Mouse (Mus musculus): ENCODE results near the gene Kctd10.

Gene Kctd10

DNA sequence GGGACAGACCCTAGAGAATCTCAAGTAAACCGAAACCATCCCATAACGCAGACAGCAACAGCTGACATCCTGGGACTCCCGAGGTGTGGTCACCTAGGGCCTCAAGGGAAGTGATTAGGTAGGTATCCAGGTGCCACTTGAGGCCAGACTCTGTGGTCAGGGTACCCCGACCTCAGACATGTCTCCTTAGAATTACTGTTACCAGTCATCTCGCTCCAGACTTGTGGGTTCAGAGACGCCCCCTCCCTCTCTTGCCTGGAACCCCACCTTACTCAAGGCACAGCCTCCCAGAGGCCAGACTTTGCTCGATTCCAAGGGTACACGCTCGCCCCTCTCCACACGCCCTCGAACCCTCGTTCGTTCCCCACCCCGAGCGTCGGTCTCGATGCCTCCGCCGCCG is 545 bp downstream of the Kctd10 start:
- no peak for DNase-seq (ENCODE audit: low spot score in 2 of 2)

DNA sequence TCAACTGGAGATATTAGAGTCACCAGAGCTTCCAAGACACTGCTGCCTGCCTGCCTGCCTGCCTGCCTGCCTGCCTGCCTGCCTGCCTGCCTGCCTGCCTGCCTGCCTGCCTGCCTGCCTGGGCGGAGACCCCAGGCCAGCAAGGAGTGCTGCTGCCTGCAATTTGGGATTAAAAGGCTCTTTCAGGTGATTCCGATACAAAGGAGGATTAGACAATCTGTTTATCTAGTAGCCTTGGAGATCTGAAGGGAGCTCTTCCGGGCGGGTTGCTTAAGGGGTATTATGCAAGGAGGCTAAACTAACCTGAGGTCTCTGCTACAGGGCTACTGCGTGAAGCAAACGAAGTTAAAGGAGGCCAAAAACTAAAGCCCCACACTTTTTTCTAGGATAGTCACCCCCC is 1.4 kb downstream of the Kctd10 start:
- no peak for DNase-seq (ENCODE audit: low spot score in 2 of 2)

DNA sequence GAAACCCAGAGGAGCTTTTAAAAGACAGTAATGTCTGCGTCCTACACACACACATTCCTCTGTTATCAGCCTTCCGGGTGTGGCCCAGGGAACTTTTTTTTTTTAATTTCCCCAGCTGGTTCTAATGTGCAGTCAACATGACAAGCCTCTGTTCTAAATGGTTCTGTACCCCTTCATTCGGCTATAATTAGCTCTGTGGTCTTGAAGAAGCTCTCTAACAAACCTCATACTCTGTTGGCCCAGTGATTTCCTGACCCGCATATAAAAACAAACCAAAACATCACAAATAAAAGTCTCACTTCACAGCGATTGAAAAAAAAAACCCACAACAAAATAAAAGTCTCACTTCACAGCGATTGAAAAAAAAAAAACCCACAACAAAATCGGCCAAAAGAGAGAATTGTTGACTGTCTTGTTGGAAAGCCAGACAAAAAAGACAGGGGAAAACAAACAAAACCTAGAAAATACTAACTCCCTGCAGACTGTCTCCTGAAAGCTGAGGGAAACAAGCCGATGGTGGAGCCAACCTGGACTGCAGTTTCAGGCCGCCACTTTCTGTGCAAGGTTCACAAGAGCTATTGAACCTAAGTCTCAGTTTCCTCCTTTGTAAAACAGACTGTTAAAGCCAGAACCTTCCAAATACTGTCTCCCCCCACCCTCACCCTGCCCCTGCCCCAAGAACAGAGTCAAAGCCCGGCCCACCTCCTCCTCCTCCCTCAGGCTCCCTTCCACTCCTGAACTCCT is 2.0 kb downstream of the Kctd10 start:
- DNase-seq (ENCODE audit: low spot score in 2 of 2) = no peak

DNA sequence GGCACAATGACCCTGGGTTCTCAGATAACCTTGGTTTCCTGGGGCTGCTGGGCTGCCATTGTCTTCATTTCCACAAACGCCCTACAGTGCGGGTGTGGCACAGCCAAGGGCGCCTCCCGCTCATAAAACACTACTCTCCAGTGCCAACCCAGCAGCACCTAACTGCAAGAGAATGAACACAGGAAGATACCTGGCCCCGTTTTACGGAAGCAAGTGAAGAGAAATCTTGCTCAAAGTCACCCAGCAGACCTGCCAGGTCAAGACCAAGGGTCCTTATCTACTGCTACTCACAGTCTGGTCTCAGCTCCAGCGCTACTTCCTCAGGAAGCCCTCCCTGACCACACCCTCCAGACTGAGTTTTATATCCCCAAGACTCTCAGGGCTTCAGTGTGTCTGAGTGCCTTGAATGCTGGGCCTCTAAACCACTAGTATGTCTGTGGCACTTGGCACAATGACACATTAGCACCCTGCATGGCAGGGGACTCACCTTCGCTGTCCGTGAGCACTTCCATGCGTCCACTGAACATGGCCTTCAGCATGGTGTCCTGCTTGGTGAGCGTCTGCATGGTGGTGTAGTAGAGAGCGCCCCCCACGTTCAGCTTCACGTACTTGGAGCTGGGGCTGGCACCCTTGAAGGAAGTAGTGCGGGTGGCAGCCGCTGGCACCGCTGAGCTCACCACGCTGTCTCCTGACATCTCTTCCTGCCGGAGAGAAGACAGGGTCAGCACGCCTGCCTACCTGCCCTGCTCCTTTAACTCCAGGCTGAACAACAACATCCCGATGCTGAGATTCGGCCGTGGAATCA is 5.7 kb downstream of the Kctd10 start:
- DNase-seq (ENCODE audit: low spot score in 2 of 2) = no peak

DNA sequence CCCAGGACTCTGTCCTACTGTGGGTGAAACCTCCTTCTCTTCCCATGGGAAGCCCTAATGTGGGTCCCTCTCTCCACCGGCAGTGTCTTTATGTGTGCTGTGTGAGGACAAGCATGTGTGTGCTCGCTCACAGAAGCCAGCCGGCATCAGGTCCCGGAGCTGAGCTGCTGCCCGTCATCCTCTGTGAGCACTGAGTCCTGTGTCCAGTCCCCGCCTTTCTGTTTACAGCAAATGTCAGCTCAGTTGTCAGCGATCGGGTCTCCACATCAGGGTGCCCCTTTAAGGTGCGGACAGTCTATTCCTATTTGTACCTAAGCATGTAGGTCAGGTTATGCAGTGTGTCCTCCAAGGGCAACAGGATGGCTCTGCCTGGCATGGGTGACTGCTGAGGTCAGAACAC is 6.7 kb downstream of the Kctd10 start:
- DNase-seq (ENCODE audit: low spot score in 2 of 2) = no peak

DNA sequence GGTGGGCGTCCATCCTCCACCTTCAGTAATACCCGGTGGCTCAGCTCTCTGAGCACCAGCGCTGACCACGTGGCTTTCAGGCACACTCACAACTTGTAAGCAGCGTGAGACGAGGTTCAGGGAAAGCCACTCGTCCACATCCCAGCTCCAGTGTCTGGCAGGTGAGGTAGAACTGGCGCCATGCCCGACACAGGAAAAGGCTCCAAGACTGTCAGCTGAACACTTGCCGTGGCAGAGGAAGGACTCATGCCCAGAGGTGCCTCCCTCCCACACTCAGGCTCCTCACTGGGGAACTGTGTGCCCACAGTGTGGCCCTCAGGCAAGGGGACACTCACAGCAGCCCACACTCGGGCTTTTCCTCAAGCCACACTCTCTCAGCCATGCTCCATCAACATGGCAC is 7.1 kb downstream of the Kctd10 start:
- DNase-seq (ENCODE audit: low spot score in 2 of 2) = no peak

DNA sequence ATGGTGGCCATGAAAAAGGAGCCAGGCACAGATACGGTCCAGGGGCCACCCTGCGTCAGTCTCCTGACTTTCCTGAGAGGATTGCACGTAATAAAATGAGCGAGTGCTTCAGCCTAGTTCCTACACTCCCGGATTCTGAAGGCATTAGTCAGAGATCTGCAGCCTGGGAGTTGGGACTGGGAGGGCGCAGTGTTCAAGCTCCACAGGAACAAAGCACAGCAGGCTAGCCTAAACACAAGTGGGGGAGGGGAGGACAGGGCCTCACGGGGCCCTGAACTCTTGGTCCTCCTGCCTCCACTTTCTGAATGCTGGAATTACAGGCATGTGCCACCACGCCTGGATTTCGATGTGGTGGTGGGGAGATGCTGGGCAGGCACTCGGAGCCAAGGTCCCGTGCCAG is 7.7 kb downstream of the Kctd10 start:
- no peak for DNase-seq (ENCODE audit: low spot score in 2 of 2)

DNA sequence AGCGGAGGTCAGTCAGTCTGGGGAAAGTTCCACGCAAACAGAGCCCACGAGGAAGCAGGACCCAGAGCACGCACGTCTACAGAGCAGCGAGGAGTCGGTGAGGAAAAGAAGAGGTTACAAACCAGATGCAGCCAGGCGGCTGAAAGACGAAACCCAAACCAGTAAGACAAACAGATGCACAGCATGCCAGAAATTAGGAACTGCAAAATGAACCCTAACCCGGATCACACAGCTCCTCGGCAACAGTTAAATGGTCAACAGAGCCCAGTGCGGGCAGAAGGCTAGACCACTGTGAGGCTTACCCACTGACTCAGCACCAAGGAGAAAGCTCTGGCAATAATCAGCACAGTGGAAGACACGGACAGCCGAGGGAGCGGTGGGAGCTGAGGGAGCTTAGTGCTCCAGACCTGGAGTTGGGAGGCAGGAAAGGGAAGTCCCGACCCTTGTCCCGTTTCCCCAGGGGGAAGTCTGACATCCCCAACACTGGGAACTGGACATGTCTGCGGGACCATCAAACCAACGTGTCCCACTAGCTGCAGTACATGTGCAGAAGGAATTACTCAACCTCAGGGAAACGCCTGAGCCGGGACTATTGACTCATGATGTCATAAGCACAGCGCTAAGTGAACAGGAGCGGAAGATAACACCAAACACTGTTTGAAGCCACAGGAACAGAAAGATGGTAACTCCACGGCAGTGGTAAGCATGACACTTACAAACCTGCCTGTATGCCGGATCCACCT is 8.4 kb downstream of the Kctd10 start:
- no peak for DNase-seq (ENCODE audit: low spot score in 2 of 2)

DNA sequence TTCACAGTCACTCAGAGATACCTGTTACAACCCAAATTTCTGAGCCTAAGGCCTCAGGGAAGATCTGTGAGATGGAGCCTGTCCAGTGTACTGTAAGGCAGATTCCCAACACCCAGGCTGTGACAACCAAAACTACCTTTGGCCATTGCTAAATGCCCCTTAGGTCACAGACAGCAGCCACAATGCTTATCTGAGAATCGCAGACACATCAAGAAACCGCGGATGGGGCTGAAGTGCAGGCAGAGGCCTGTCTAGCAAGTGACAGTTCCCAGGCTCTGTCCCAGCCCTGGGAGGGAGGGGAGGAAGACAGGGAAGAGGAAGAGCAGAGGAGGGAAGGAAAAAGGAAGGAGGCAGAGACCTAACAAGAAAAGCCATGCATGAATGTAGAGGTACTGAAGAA is 9.0 kb downstream of the Kctd10 start:
- no peak for DNase-seq (ENCODE audit: low spot score in 2 of 2)

DNA sequence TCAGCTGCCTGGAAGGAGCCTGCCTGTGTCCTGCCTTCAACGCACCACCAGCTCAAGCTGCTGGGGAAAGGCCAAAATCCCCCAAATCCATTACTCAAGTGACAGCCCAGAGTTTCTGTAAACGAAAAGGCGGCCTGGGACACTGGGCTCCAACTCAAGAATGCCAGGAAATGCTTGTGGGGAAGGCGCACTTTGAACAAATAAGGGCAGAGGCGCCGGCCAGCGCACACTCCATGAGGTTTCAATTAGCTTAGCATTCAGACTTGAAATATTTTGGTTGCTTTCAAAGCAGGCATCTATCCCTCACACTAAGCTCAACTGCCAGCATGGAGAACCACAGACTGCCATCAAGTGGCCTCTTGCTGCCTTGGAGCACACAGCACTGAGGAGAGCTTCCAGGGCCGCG is 9.9 kb downstream of the Kctd10 start:
- no peak for DNase-seq (ENCODE audit: low spot score in 2 of 2)

DNA sequence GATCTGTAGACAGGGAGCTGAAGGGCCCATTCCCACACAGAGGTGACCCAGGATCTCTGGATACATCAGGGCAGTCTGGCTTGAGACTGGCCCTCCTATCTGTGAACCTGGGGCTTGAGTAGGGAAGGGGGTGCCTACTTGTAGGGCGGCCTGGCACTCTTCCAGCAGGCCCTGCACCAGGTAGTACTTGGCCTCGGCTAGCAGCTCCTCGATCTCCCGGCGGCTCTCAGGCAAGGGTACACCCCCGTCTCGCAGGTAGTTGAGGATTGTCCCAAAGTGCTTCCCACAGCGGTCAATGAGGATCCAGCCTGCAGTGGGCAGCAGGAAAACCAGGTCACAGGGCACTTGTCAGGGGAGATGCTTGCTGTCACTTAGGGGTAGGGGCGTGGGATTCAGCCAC is 10.4 kb downstream of the Kctd10 start:
- DNase-seq (ENCODE audit: low spot score in 2 of 2) = no peak

DNA sequence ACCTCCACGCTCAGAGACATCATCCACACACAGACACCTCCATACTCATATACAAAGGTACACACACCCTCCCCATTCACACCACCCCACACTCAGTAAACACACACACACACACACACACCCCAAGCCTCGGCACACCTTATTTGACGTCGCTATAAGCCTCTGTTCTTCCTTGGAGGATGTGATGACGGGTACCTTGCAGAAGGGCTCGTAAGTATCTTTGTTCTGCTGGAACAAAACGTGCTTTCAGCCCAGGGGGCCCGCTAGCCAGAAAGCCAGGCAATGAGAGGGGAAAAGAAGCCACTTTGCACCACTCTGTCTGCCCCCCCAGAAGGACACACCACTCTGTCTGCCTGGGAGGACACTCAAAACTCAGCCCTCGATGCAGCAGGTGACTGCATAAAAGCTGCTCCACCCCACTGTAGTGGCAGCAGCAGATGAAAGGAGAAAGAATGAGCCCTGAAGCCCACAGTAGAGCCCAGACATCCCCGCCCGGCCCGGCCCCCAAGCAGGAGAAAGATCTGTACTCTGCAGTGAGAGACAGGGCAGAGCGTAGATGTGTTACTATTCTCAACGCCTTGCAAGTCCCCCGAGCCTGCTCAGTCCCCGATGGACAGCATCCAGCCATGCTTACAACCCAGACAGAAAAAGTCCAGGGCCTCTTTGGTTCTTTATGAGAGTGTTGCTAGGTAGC is 11.4 kb downstream of the Kctd10 start:
- DNase-seq (ENCODE audit: low spot score in 2 of 2) = no peak

DNA sequence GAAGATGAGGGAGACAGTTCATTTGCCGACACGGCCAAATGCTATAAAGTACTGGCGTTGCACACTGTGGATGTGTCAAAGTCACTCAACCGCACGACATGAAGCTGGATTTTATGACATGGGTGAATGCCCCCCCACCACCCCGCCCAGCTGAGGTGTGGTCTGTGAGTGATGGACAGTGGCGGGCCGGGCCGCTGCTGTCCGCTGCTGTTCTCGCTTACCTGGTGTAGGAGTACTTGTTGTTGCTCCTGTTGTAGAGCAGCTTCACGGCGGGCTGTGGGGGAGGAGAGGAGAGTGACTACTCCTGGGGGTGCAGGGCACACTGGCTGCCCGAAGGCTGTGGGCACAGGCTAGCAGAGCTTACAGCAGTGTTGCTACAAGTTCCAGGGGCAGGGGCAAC is 12.2 kb downstream of the Kctd10 start:
- no peak for DNase-seq (ENCODE audit: low spot score in 2 of 2)

DNA sequence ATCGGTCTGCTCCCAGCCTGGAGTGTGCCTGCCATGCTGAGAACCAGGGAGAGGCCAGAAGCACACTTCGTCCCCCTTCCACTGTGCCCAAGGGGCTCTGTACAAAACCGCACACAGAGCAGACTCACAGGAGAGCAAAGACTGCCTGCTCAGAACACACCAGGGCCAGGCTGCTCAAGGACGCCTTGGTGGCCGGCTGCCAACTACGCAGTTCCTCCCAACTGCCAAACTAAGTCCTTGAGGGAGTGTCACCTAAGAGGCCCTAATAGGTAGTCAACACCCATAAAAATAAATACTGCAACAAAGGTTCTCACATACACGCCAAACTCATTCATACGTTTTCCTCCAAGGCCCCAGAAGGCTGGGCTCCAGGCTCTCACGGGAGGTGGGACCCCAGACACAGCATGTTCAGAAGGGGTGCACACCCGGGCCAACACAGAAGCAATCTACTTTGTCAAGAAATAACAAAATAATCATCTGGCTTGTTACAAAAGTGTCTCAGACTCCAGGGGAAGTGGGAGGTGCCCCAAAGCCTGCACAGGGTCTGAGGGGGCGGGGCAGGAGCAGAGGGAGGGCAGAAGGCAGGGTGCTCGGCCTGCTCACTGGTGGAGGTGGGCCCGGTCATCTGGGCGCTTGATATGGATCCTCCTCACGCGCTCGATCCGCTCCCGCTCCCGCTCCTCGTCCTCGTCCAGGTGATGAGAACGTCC is 15.1 kb downstream of the Kctd10 start:
- no peak for DNase-seq (ENCODE audit: low spot score in 2 of 2)

DNA sequence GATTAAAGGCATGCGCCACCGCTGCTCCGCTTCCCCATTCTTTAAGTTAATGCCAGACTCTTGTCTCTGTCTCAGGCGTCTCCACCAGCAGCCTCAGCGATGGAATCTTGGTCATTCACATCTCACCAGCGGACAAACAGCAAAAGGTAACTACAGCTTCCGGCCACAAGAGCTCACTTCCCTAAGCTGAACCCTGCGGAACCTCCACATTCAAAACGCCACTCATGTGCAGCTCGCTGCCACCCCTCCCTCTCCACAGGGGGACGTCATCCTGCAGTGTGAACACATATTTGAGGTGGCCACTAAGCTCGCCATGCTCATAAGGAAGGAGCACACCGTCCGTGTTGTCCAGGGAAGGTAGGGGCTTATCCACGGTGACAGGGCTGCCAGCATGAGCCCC is 19.3 kb downstream of the Kctd10 start:
- no peak for DNase-seq (ENCODE audit: low spot score in 2 of 2)

DNA sequence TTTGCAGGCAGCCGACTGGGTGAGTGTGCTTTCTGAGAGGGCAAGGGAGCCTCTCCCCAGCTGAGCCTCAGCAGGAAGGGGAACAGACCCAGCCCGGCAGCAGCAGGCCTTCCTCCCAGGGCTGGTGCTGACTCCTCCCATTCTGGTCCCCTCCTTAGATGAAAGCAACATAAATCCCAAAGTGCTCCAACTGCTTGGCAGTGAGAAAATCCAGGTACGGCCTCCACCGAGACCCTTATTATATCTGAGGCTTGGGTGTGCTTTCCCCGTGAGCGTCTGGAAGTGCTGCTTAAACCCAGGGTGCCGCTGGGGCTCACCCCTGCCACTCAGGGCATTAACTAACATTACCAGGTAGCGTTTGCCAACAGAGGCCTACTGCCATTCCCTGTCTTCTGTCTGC is 20.7 kb downstream of the Kctd10 start:
- no peak for DNase-seq (ENCODE audit: low spot score in 2 of 2)

DNA sequence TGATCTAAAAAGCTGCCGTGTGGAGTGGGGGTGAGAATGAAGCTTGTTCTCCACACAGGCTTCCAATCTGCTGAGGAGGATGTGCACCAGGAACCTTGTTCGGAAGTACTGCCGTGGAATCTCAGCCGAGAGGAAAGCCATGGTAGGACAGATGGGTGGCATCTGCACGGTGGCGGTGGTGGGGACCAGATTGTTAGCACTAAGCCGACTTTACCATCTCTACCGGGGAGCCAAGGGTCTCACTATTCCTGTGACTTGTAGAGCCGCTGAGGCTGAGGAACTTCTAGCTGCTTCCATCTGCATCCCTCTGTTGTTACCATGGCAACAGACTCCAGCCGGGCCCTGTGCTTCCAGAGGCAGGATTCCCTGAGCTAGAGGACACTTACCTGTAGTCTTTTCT is 21.5 kb downstream of the Kctd10 start:
- DNase-seq (ENCODE audit: low spot score in 2 of 2) = peak; percentile 39 to 43

DNA sequence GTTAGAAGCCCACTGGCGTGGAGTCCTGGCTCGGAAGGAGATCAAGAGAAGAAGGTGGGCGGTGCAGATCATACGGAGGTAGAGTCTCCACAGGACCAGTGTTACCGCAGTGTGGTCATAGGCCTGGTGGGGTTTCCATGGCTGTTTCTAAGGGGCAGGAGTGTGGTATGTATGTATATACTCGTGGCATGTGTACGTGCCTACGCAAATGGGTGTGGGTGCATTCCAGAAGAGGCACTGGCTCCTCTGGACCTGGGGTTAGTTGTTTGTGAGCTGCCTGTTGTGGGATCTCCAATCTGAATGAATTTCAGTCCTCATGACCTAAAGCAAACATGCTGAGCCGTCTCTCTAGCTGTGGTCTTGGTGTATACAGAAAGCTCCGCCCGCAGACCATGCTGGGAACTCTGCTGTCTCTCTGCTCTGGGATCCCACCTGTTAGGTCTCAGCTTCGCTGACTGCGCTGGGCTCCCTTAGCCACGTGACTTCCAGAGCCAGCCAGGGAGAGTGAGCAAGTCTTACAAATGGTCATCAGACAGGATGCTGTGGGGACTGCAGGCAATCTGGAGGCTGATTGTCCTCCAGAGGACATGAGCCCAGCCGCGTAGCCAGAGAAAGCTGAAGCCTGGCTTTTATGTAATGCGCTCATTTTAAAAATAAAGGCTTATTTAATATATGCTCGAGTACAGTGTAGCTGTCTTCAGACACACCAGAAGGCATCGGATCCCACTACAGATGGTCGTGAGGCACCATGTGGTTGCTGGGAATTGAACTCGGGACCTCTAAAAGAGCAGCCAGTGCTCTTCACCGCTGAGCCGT is 23.2 kb downstream of the Kctd10 start:
- peak; percentile 43 to 56 for DNase-seq (ENCODE audit: low spot score in 2 of 2)

DNA sequence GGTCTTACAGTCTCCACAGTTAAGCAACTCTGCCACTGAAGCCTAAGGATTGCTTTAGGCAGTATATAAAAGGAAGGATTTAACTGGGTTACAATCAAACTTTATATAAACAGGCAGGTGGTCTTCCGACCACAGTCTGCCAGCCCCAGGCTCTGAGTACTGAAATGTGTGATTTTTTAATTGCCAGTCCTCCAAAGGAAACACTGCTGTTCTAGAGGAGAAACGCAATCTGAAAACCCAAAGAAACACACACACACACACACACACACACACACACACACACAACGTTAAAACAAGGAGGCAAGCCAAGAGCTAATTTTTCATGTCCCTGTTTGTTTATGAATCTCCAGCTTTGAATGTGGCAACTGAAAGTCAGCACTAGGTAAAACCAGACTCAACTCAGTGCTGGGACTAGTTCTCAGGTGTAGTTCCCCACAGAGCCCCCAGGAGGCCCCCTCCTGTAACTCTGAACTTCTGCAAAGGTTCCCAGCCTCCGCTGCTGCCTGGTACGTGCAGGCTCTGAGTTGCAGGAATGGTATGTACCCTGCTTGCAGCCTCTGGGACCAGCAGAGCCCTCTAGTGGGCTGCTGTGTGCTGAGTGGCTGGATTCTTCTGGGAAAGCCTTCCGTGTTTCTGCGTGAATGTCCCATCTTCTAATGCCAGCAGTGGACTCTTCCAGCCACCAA is 23.9 kb downstream of the Kctd10 start:
- DNase-seq (ENCODE audit: low spot score in 2 of 2) = peak; percentile 65 to 73

DNA sequence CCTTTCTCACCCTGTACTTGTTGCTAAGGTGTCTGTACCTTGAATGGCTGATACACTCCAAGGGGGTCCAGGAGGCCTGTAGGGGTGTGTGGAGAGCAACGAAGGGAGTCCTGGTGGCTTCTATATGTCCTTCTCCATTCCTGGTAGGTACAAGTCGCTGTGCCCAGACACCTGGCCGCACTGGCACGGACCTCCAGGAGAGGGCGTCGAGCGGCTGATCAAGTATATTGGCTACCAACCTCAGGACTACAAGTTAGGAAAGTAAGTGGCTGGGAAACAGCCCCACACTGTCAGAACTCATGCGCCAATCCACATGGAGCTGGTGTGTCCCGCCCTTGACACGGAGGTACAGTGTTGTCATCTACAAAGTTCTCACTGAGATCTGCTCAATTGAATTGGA is 28.8 kb downstream of the Kctd10 start:
- DNase-seq (ENCODE audit: low spot score in 2 of 2) = no peak
